ENCODE assay signal across 20 mouse cellular contexts in the genomic region with DNA sequence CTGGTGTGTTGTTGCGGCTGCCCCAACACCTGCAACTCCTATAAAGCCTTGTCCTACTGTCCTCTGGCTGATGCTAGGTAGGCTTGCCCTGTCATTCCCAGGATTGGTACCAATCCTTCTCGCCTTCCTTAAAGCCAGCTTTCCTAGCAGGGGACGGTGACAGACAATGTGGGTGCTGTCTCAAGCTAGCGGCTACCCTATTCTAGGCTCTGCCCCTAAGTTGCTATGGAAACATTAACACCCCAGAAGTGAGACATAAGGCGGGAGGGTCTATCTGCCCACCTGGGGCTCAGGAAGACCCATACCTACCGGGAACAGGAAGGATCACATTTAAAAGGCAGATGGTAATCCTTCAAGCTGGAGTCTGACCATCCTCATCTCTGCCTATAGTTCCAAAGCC. TPM values are rescaled to one million over a fixed set of nuclear protein-coding genes. Genes with fewer than 3 reads are reported as not detected.
DNase-seq lines count a peak whose midpoint lies in the region; ATAC-seq and TF ChIP-seq lines count a peak whose summit lies in the region.
"Had no signal": no experiment of that assay in that cellular context is flagged by ENCODE, and none has a peak within 500 bp of the region (broad histone marks: within the 10 kb centered on the region; RNA-seq: fewer than 3 reads in every experiment).

No protein-coding gene starts in this region.

- DNase-seq in lung, postnatal 10 days: no peak
- no peak for DNase-seq in stomach, postnatal 0 days (ENCODE audit: low spot score)
- DNase-seq in frontal cortex, adult 2 months (ENCODE audit: extremely low spot score in 1 of 2, low spot score in 1 of 2): no peak
- no peak for DNase-seq in adrenal gland, adult 8-10 months
- DNase-seq: adrenal gland, adult 2 months; cerebellum, adult 8-10 months; heart, adult 2 months; layer of hippocampus, adult 9-11 months; retina, postnatal 1 day; thymus, adult 2 months had no signal

- no peak for TF ChIP-seq EP300 in stomach, postnatal 0 days (optimal IDR thresholded peaks at IDR 0.05)

- no peak for TF ChIP-seq CTCF in stomach, postnatal 0 days (IDR thresholded peaks at IDR 0.05; ENCODE audit: low read depth)

- no peaks in the 10 kb centered on the region for H3K36me3 ChIP-seq in lung, embryonic 15.5 days
- no peaks in the 10 kb centered on the region for H3K36me3 ChIP-seq in intestine, embryonic 16.5 days (ENCODE audit: control insufficient read depth, insufficient read depth, low read length)
- H3K36me3 ChIP-seq in liver, embryonic 15.5 days (replicated peaks): no peaks in the 10 kb centered on the region
- no peaks in the 10 kb centered on the region for H3K36me3 ChIP-seq in stomach, postnatal 0 days (ENCODE audit: control insufficient read depth, insufficient read depth, low read length)
- H3K36me3 ChIP-seq: embryonic facial prominence, embryonic 15.5 days; limb, embryonic 15.5 days had no signal

- WGBS in lung, embryonic 15.5 days: 65% methylated on average over 6 of the region's 6 CpGs
- 54% methylated on average over 6 of the region's 6 CpGs for WGBS in intestine, embryonic 16.5 days
- 58% methylated on average over 6 of the region's 6 CpGs for WGBS in liver, embryonic 15.5 days (ENCODE audit: insufficient replicate concordance)
- 55% methylated on average over 6 of the region's 6 CpGs for WGBS in stomach, postnatal 0 days

- no peaks in the 10 kb centered on the region for H3K27me3 ChIP-seq in lung, embryonic 15.5 days
- H3K27me3 ChIP-seq in intestine, embryonic 16.5 days (replicated peaks; ENCODE audit: control insufficient read depth, insufficient read depth, low read length): no peaks in the 10 kb centered on the region
- no peaks in the 10 kb centered on the region for H3K27me3 ChIP-seq in liver, embryonic 15.5 days
- no peaks in the 10 kb centered on the region for H3K27me3 ChIP-seq in stomach, postnatal 0 days (ENCODE audit: control insufficient read depth, insufficient read depth, low read length)
- H3K27me3 ChIP-seq: embryonic facial prominence, embryonic 15.5 days; forebrain, embryonic 13.5 days; limb, embryonic 15.5 days; neural tube, embryonic 13.5 days had no signal

- peak overlapping the region; percentile 25 for H3K4me2 ChIP-seq in lung, embryonic 15.5 days
- peak overlapping the region; percentile 45 for H3K4me2 ChIP-seq in intestine, embryonic 16.5 days (ENCODE audit: low read depth, low read length)
- H3K4me2 ChIP-seq in liver, embryonic 15.5 days: peak overlapping the region; percentile 45
- peak overlapping the region; percentile 44 for H3K4me2 ChIP-seq in stomach, postnatal 0 days (replicated peaks; ENCODE audit: low read depth)
- H3K4me2 ChIP-seq: embryonic facial prominence, embryonic 15.5 days; forebrain, embryonic 13.5 days; limb, embryonic 15.5 days; neural tube, embryonic 13.5 days had no signal

- H3K4me3 ChIP-seq in lung, embryonic 15.5 days: no peak overlapping the region
- peak overlapping the region; percentile 40 for H3K4me3 ChIP-seq in intestine, embryonic 16.5 days (ENCODE audit: low read length)
- peak overlapping the region; percentile 24 for H3K4me3 ChIP-seq in liver, embryonic 15.5 days (replicated peaks)
- H3K4me3 ChIP-seq in stomach, postnatal 0 days (ENCODE audit: low read depth, low read length): peak overlapping the region; percentile 39
- H3K4me3 ChIP-seq: embryonic facial prominence, embryonic 15.5 days; forebrain, embryonic 13.5 days; heart, adult 2 months; limb, embryonic 15.5 days; neural tube, embryonic 13.5 days had no signal

- H3K9me3 ChIP-seq in lung, embryonic 15.5 days: no peaks in the 10 kb centered on the region
- H3K9me3 ChIP-seq in intestine, embryonic 16.5 days (ENCODE audit: control insufficient read depth, low read length): no peaks in the 10 kb centered on the region
- no peaks in the 10 kb centered on the region for H3K9me3 ChIP-seq in liver, embryonic 15.5 days (replicated peaks)
- H3K9me3 ChIP-seq in stomach, postnatal 0 days (ENCODE audit: control insufficient read depth, low read length): no peaks in the 10 kb centered on the region
- H3K9me3 ChIP-seq: embryonic facial prominence, embryonic 15.5 days; forebrain, embryonic 13.5 days; limb, embryonic 15.5 days; neural tube, embryonic 13.5 days had no signal

- H3K27ac ChIP-seq in lung, embryonic 15.5 days: no peak overlapping the region
- peak overlapping the region; percentile 63 for H3K27ac ChIP-seq in intestine, embryonic 16.5 days (ENCODE audit: low read length)
- H3K27ac ChIP-seq in liver, embryonic 15.5 days (replicated peaks): no peak overlapping the region
- H3K27ac ChIP-seq in stomach, postnatal 0 days (replicated peaks): peak overlapping the region; percentile 85
- H3K27ac ChIP-seq: embryonic facial prominence, embryonic 15.5 days; forebrain, embryonic 13.5 days; heart, adult 2 months; hindbrain, postnatal 0 days; limb, embryonic 15.5 days; neural tube, embryonic 13.5 days had no signal

- H3K9ac ChIP-seq in lung, embryonic 15.5 days: no peak overlapping the region
- H3K9ac ChIP-seq in intestine, embryonic 16.5 days (ENCODE audit: low read depth, low read length): peak overlapping the region; percentile 59
- H3K9ac ChIP-seq in liver, embryonic 15.5 days: no peak overlapping the region
- peak overlapping the region; percentile 58 for H3K9ac ChIP-seq in stomach, postnatal 0 days (ENCODE audit: low read length)
- H3K9ac ChIP-seq: embryonic facial prominence, embryonic 15.5 days; forebrain, embryonic 13.5 days; limb, embryonic 15.5 days; neural tube, embryonic 13.5 days had no signal

- H3K4me1 ChIP-seq in lung, embryonic 15.5 days: peaks cover 35% of the 10 kb centered on the region
- H3K4me1 ChIP-seq in intestine, embryonic 16.5 days (ENCODE audit: control insufficient read depth, insufficient read depth, low read length): peaks cover 31% of the 10 kb centered on the region
- H3K4me1 ChIP-seq in liver, embryonic 15.5 days (replicated peaks): peaks cover 16% of the 10 kb centered on the region
- no peaks in the 10 kb centered on the region; the same call in none of the 2 replicates for H3K4me1 ChIP-seq in stomach, postnatal 0 days (replicated peaks; ENCODE audit: control insufficient read depth, insufficient read depth)
- H3K4me1 ChIP-seq: forebrain, embryonic 13.5 days had no signal

- no peak for ATAC-seq in lung, embryonic 15.5 days (ENCODE audit: borderline replicate concordance, extremely low read depth, low FRiP score, low TSS enrichment)
- 0 out of 2 replicates have a peak, but pooled peaks have one; percentile 5 for ATAC-seq in intestine, embryonic 16.5 days
- ATAC-seq in liver, embryonic 15.5 days (ENCODE audit: insufficient read depth): no peak
- no peak for ATAC-seq in stomach, postnatal 0 days (ENCODE audit: low FRiP score, low TSS enrichment)
- ATAC-seq: CD4-positive, CD25-positive, alpha-beta regulatory T cell, adult 4 months; forebrain, embryonic 13.5 days; hindbrain, postnatal 0 days had no signal

RNA-seq across cellular contexts. Expression of a gene that starts 54.8 kb away (rescaled TPM):
- polyA plus RNA-seq in lung, embryonic 15.5 days (2015; fragmentation: Nextera tagmentation; extraction: Ambion mirVana): 4.8 and 7.5 TPM in 2 replicates
- polyA plus RNA-seq in intestine, embryonic 16.5 days (2015; fragmentation: Nextera tagmentation; extraction: Ambion mirVana): 4.0 and 4.4 TPM in 2 replicates
- 0.54 and 0.85 TPM in 2 replicates for polyA plus RNA-seq in liver, embryonic 15.5 days (2015; fragmentation: Nextera tagmentation; extraction: Ambion mirVana)
- polyA plus RNA-seq in stomach, postnatal 0 days (2015; fragmentation: Nextera tagmentation; extraction: Ambion mirVana): 2.0 and 2.9 TPM in 2 replicates
- 77.5 and 88.8 TPM in 2 replicates for polyA plus RNA-seq in frontal cortex, adult 2 months (2012; rRNA removed)
- 10 to 100 TPM in 2 of 4 experiments, 1 to 10 TPM in 2; 8.7 to 14.7 (median 11.9) TPM for total RNA-seq in adrenal gland, adult 8-10 months (2022)
- total RNA-seq: MEL had no signal

Comparison
In these comparisons a context has a peak if more than half of its experiments do, and no peak if none do; other contexts are left out.
1. H3K27ac ChIP-seq: peak in intestine, embryonic 16.5 days (single experiment) and stomach, postnatal 0 days (single experiment); none in lung, embryonic 15.5 days (single experiment) and liver, embryonic 15.5 days (single experiment).
2. H3K9ac ChIP-seq: peak in intestine, embryonic 16.5 days (single experiment) and stomach, postnatal 0 days (single experiment); none in lung, embryonic 15.5 days (single experiment) and liver, embryonic 15.5 days (single experiment).
3. Peak in every context shown above with its lines, with median percentiles within 50 percentile points of each other: H3K4me2 ChIP-seq.